Mouse (Mus musculus) liver, embryonic 16.5 days (tissue): ENCODE data around the gene Rilp. TPM values are rescaled to one million over a fixed set of nuclear protein-coding genes. Genes with fewer than 3 reads are reported as not detected.

Source experiments
- ATAC-seq: fragments of 200-750 bp; cut with Nextera tagmentation; 2 replicates; pipeline ENCODE4 v1.8.0; 2017; ENCODE audit warnings: low read depth, mild to moderate bottlenecking, moderate number of reproducible peaks, moderate library complexity
- H3K27ac ChIP-seq: fragments of 300-500 bp; sonication (generic); 2 replicates; pipeline ENCODE4 v1.5.1; 2014; ENCODE audit warnings: mild to moderate bottlenecking, low read length
- H3K27me3 ChIP-seq: fragments of 300-500 bp; sonication (generic); 2 replicates; pipeline ENCODE4 v1.6.1; 2014; ENCODE audit warnings: low read depth, low read length, mixed read lengths; ENCODE audit not compliant: control insufficient read depth, insufficient read depth
- H3K36me3 ChIP-seq: fragments of 300-500 bp; sonication (generic); 2 replicates; pipeline ENCODE4 v1.6.1; 2014; ENCODE audit warnings: mild to moderate bottlenecking; ENCODE audit not compliant: control insufficient read depth, insufficient read depth
- H3K4me1 ChIP-seq: fragments of 300-500 bp; sonication (generic); 2 replicates; pipeline ENCODE4 v1.6.1; 2014; ENCODE audit warnings: low read depth, low read length, mixed read lengths; ENCODE audit not compliant: control insufficient read depth
- H3K4me2 ChIP-seq: fragments of 300-500 bp; sonication (generic); 2 replicates; pipeline ENCODE4 v1.6.1; 2014; ENCODE audit warnings: low read depth, low read length, mixed read lengths
- H3K4me3 ChIP-seq: fragments of 300-500 bp; sonication (generic); 2 replicates; pipeline ENCODE4 v1.5.1; 2014; ENCODE audit warnings: low read depth, mild to moderate bottlenecking, low read length
- H3K9ac ChIP-seq: fragments of 300-500 bp; sonication (generic); 2 replicates; pipeline ENCODE4 v1.6.1; 2014; ENCODE audit warnings: low read depth, low read length
- H3K9me3 ChIP-seq: fragments of 300-500 bp; sonication (generic); replicated peaks from 2 replicates; pipeline ENCODE4 v1.6.1; 2016; ENCODE audit warnings: low read length; ENCODE audit not compliant: control insufficient read depth
- WGBS: fragments of 180-500 bp; shearing (Covaris S2); extraction: QIAGEN DNeasy Blood & Tissue Kit; methylation state at CpG from one replicate; pipeline ENCODE4 v1.1.7; 2014; ENCODE audit not compliant: insufficient replicate concordance; 5-methylcytosine and 5-hydroxymethylcytosine counted together
- microRNA counts: library from miRNA; unstranded; fragments of <30 nt; microRNA quantifications from one replicate; lab custom pipeline; 2016
- microRNA-seq: library from miRNA; unstranded; fragments of <30 nt; microRNA quantifications from one replicate; pipeline ENCODE4, GENCODE M21; 2016
- polyA plus RNA-seq: library from polyadenylated mRNA; unstranded; fragments of >200 nt; fragmentation: Nextera tagmentation; extraction: Ambion mirVana; gene quantifications from 2 replicates; pipeline ENCODE4 v1.2.1, GENCODE M21; 2015

Gene Rilp
- polyA plus RNA-seq, 1 experiment from 2014 or later = 4.7 TPM

GRCm38 (mm10) chr11:75558101-75558500, 48.2 kb downstream of the Rilp start:
- ATAC-seq = no peak
- WGBS = 69% methylated on average over 1 of the region's 1 CpGs

GRCm38 (mm10) chr11:75559870-75560504, 50.1 kb downstream of the Rilp start:
- no peak overlapping the region for H3K4me3 ChIP-seq
- ATAC-seq = no peak
- no peaks in the 10 kb centered on the region for H3K36me3 ChIP-seq
- no peak overlapping the region for H3K9ac ChIP-seq
- no peak overlapping the region for H3K27ac ChIP-seq
- no peaks in the 10 kb centered on the region for H3K9me3 ChIP-seq
- WGBS = 60% methylated on average over 8 of the region's 8 CpGs
- H3K4me2 ChIP-seq = no peak overlapping the region
- H3K4me1 ChIP-seq = peaks cover 9% of the 10 kb centered on the region
- no peaks in the 10 kb centered on the region for H3K27me3 ChIP-seq

More at GRCm38 (mm10) chr11:75558101-75558500, 48.2 kb downstream of the Rilp start:
- Histone ChIP-seq H3K4me3 (no peak overlapping the region), H3K36me3 (no peaks in the 10 kb centered on the region), H3K4me1 (peaks cover 7% of the 10 kb centered on the region), H3K9me3 (no peaks in the 10 kb centered on the region), H3K27me3 (no peaks in the 10 kb centered on the region), H3K9ac (no peak overlapping the region), H3K27ac (no peak overlapping the region), H3K4me2 (no peak overlapping the region)

GRCm38 (mm10) chr11:75560530-75561409, 50.9 kb downstream of the Rilp start:
- H3K4me2 ChIP-seq = no peak overlapping the region
- H3K9me3 ChIP-seq = no peaks in the 10 kb centered on the region
- ATAC-seq = peak; percentile 20; the same call in 1 of the 2 replicates
- WGBS = 64% methylated on average over 14 of the region's 14 CpGs
- no peaks in the 10 kb centered on the region for H3K27me3 ChIP-seq
- peaks cover 10% of the 10 kb centered on the region for H3K4me1 ChIP-seq
- H3K4me3 ChIP-seq = no peak overlapping the region
- peak overlapping the region; percentile 23; the same call in 1 of the 2 replicates for H3K27ac ChIP-seq
- no peaks in the 10 kb centered on the region for H3K36me3 ChIP-seq
- H3K9ac ChIP-seq = no peak overlapping the region

GRCm38 (mm10) chr11:75561410-75561791, 51.5 kb downstream of the Rilp start:
- H3K27me3 ChIP-seq = no peaks in the 10 kb centered on the region
- 50% methylated on average over 5 of the region's 5 CpGs for WGBS
- no peaks in the 10 kb centered on the region for H3K9me3 ChIP-seq
- no peaks in the 10 kb centered on the region for H3K36me3 ChIP-seq
- H3K4me2 ChIP-seq = no peak overlapping the region
- no peak overlapping the region for H3K4me3 ChIP-seq
- H3K4me1 ChIP-seq = peaks cover 12% of the 10 kb centered on the region
- no peak for ATAC-seq
- H3K9ac ChIP-seq = no peak overlapping the region
- H3K27ac ChIP-seq = no peak overlapping the region

MicroRNA genes within 50 kb of the gene (microRNA counts, 519-probe panel; counts per million panel counts)
- microRNA mmu-miR-22 (lab: Ali Mortazavi, UCI) = 3,982 counts per million, percentile 96 among the panel's probes with 10 or more counts

Small RNA genes lying within 50 kb of the gene (microRNA-seq; reads per million reads assigned to microRNA genes)
- 21,273 reads per million, percentile 96 among the genes with 10 or more reads in this experiment for gene Mir22
- gene Mir3971 = not detected

Other genes with a start within 250 kb of the Rilp start
- gene Rpa1, start 161.8 kb upstream of the Rilp start, polyA plus RNA-seq = 78.6 and 82.2 TPM in 2 replicates
- 4.0 and 4.6 TPM in 2 replicates for gene Smyd4, start 161.7 kb upstream of the Rilp start, polyA plus RNA-seq
- gene Serpinf1, start 87.4 kb upstream of the Rilp start, polyA plus RNA-seq = 363 and 402 TPM in 2 replicates
- 753 and 817 TPM in 2 replicates for gene Serpinf2, start 70.5 kb upstream of the Rilp start, polyA plus RNA-seq
- 22.6 and 24.9 TPM in 2 replicates for gene Wdr81, start 55.4 kb upstream of the Rilp start, polyA plus RNA-seq
- 19.6 and 20.4 TPM in 2 replicates for gene Tlcd2, start 48.4 kb upstream of the Rilp start, polyA plus RNA-seq
- gene Prpf8, start 23.3 kb upstream of the Rilp start, polyA plus RNA-seq = 24.1 and 25.3 TPM in 2 replicates
- 2.5 and 3.4 TPM in 2 replicates for gene Scarf1, start 3.4 kb downstream of the Rilp start, polyA plus RNA-seq
- 4.4 and 4.5 TPM in 2 replicates for gene Slc43a2, start 21.6 kb downstream of the Rilp start, polyA plus RNA-seq
- gene Pitpna, start 78.0 kb downstream of the Rilp start, polyA plus RNA-seq = 23.8 and 25.4 TPM in 2 replicates
- gene Inpp5k, start 120.9 kb downstream of the Rilp start, polyA plus RNA-seq = 15.8 and 17.9 TPM in 2 replicates
- gene Myo1c, start 140.4 kb downstream of the Rilp start, polyA plus RNA-seq = 21.0 and 24.1 TPM in 2 replicates
- gene Crk, start 169.2 kb downstream of the Rilp start, polyA plus RNA-seq = 30.4 and 32.6 TPM in 2 replicates
- gene Ywhae, start 222.8 kb downstream of the Rilp start, polyA plus RNA-seq = 192 and 206 TPM in 2 replicates